Mouse (Mus musculus): ENCODE measurements around the gene Gstp2. TPM values are rescaled to one million over a fixed set of nuclear protein-coding genes. Genes with fewer than 3 reads are reported as not detected.
A peak's percentile ranks its signal among the peaks of the same experiment; 100 is the strongest.

Gstp2 gene
- polyA plus RNA-seq, 1 experiment from 2014 or later, result 5.5 TPM

- H3K36me3 ChIP-seq (ENCODE audit: control insufficient read depth, insufficient read depth, low read length), result no peaks in the 10 kb centered on the region
- H3K9ac ChIP-seq (ENCODE audit: low read depth, low read length), result no peak overlapping the region
- no peaks in the 10 kb centered on the region for H3K9me3 ChIP-seq (ENCODE audit: control insufficient read depth, low read length)
- no peak overlapping the region for H3K4me3 ChIP-seq (ENCODE audit: low read depth, low read length)
- peaks cover 17% of the 10 kb centered on the region for H3K4me1 ChIP-seq (replicated peaks; ENCODE audit: control insufficient read depth, insufficient read depth, low read length)
- no peak overlapping the region for H3K27ac ChIP-seq (ENCODE audit: low read depth, low read length)
- ATAC-seq (replicated peaks; ENCODE audit: low FRiP score), result no peak
- WGBS, result 72% methylated on average over 8 of the region's 8 CpGs
- DNase-seq (ENCODE audit: low spot score), result no peak
- no peak overlapping the region for H3K4me2 ChIP-seq
- no peaks in the 10 kb centered on the region for H3K27me3 ChIP-seq (replicated peaks; ENCODE audit: control insufficient read depth, insufficient read depth, low read length)
Observed at GRCm38 (mm10) chr19:3998335-3998734, 47.5 kb downstream of the Gstp2 start.

DNA sequence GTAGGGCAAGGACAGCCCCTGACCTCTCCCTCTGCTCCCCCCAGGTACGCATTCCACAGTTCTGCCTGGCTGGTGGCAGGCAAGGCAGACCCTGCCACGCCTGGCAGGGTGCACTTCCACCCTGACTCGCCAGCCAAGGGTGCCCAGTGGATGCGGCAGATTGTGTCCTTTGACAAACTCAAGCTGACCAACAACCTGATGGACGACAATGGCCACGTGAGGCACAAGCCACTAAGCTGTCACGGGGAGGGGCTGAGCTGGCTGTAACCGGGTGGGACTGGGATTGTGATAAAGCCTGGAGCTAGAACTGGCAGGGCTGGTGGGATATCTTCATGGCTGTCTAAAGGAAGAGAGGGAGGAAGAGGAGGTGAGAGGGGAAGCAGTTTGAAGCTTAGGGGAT is 48.6 kb downstream of the Gstp2 start:
- no peak overlapping the region for H3K9ac ChIP-seq (ENCODE audit: low read depth, low read length)

DNA sequence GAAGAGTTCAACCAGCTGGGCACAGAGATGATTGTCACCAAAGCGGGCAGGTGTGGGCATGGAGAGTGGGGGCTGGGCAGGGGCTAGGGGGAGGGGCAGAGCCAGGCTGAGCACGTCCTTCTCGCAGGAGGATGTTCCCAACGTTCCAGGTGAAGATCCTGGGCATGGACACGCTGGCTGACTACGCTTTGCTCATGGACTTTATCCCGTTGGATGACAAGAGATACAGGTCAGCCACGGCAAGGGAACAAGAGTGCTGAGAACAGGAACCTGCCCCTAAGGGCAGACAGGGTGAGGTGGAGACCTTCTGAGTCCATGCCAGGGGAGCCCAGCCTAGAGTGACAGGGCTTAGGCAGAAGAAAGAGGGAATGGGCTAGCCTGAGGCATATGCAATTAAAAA is 49.1 kb downstream of the Gstp2 start:
- no peaks in the 10 kb centered on the region for H3K36me3 ChIP-seq (ENCODE audit: control insufficient read depth, insufficient read depth, low read length)
- H3K9ac ChIP-seq (ENCODE audit: low read depth, low read length), result no peak overlapping the region
- peaks cover 17% of the 10 kb centered on the region for H3K4me1 ChIP-seq (replicated peaks; ENCODE audit: control insufficient read depth, insufficient read depth, low read length)
- 75% methylated on average over 8 of the region's 8 CpGs for WGBS
- H3K4me3 ChIP-seq (ENCODE audit: low read depth, low read length), result no peak overlapping the region
- no peaks in the 10 kb centered on the region for H3K9me3 ChIP-seq (ENCODE audit: control insufficient read depth, low read length)
- no peak overlapping the region for H3K4me2 ChIP-seq
- H3K27ac ChIP-seq (ENCODE audit: low read depth, low read length), result no peak overlapping the region
- no peak for ATAC-seq (replicated peaks; ENCODE audit: low FRiP score)
- no peak for DNase-seq (ENCODE audit: low spot score)
- H3K27me3 ChIP-seq (replicated peaks; ENCODE audit: control insufficient read depth, insufficient read depth, low read length), result no peaks in the 10 kb centered on the region

More for the DNA sequence above, 48.6 kb downstream of the Gstp2 start:
- Histone ChIP-seq H3K4me3 (ENCODE audit: low read depth, low read length) (no peak overlapping the region), H3K36me3 (ENCODE audit: control insufficient read depth, insufficient read depth, low read length) (no peaks in the 10 kb centered on the region), H3K4me2 (no peak overlapping the region), H3K9me3 (ENCODE audit: control insufficient read depth, low read length) (no peaks in the 10 kb centered on the region), H3K4me1 (replicated peaks; ENCODE audit: control insufficient read depth, insufficient read depth, low read length) (peaks cover 17% of the 10 kb centered on the region), H3K27me3 (replicated peaks; ENCODE audit: control insufficient read depth, insufficient read depth, low read length) (no peaks in the 10 kb centered on the region), H3K27ac (ENCODE audit: low read depth, low read length) (no peak overlapping the region)
- DNase-seq (ENCODE audit: low spot score) (no peak), ATAC-seq (replicated peaks; ENCODE audit: low FRiP score) (no peak)
- WGBS, result 49% methylated on average over 8 of the region's 8 CpGs

GRCm38 (mm10) chr19:3996106-3996505 is 49.7 kb downstream of the Gstp2 start:
- Histone ChIP-seq H3K36me3 (ENCODE audit: control insufficient read depth, insufficient read depth, low read length) (no peaks in the 10 kb centered on the region), H3K27ac (ENCODE audit: low read depth, low read length) (no peak overlapping the region), H3K27me3 (replicated peaks; ENCODE audit: control insufficient read depth, insufficient read depth, low read length) (no peaks in the 10 kb centered on the region), H3K4me1 (replicated peaks; ENCODE audit: control insufficient read depth, insufficient read depth, low read length) (peaks cover 14% of the 10 kb centered on the region), H3K9me3 (ENCODE audit: control insufficient read depth, low read length) (no peaks in the 10 kb centered on the region), H3K9ac (ENCODE audit: low read depth, low read length) (no peak overlapping the region), H3K4me2 (no peak overlapping the region), H3K4me3 (ENCODE audit: low read depth, low read length) (no peak overlapping the region)
- 69% methylated on average over 7 of the region's 7 CpGs for WGBS
- no peak for ATAC-seq (replicated peaks; ENCODE audit: low FRiP score)
- no peak for DNase-seq (ENCODE audit: low spot score)

DNA sequence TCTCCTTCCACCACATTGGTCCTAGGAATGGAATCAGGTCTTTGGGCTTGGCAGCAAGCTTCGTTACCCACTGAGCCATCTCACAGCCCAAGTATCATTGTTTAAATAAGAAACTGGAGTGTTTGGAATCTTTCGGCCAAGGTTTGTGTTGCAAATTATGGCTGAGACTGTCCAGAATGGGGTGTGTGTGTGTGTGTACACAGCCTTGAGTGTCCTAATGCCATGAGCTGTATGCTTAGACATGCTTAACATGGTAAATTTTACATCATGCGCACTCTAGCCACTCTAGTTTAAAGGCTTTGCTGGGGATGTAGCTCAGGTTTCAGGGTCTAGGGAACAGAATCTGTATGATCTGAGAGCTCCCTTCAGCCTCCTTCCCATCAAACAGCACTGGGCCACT is 50.3 kb downstream of the Gstp2 start:
- no peak overlapping the region for H3K4me2 ChIP-seq
- 86% methylated on average over 3 of the region's 3 CpGs for WGBS

GRCm38 (mm10) chr19:3994932-3995331 is 50.9 kb downstream of the Gstp2 start:
- 61% methylated on average over 6 of the region's 6 CpGs for WGBS

More for the DNA sequence above, 50.3 kb downstream of the Gstp2 start:
- H3K36me3 ChIP-seq (ENCODE audit: control insufficient read depth, insufficient read depth, low read length), result no peaks in the 10 kb centered on the region
- H3K4me3 ChIP-seq (ENCODE audit: low read depth, low read length), result no peak overlapping the region
- no peak for ATAC-seq (replicated peaks; ENCODE audit: low FRiP score)
- peaks cover 12% of the 10 kb centered on the region for H3K4me1 ChIP-seq (replicated peaks; ENCODE audit: control insufficient read depth, insufficient read depth, low read length)
- no peaks in the 10 kb centered on the region for H3K9me3 ChIP-seq (ENCODE audit: control insufficient read depth, low read length)
- H3K27me3 ChIP-seq (replicated peaks; ENCODE audit: control insufficient read depth, insufficient read depth, low read length), result no peaks in the 10 kb centered on the region
- no peak overlapping the region for H3K27ac ChIP-seq (ENCODE audit: low read depth, low read length)
- no peak overlapping the region for H3K9ac ChIP-seq (ENCODE audit: low read depth, low read length)
- no peak for DNase-seq (ENCODE audit: low spot score)

GRCm38 (mm10) chr19:3992416-3992815 is 53.4 kb downstream of the Gstp2 start, which contains the start of gene Tbx10:
Gene Tbx10 (plus strand): TSS chr19:3992752.
- 57% methylated on average over 5 of the region's 5 CpGs for WGBS
- H3K36me3 ChIP-seq (ENCODE audit: control insufficient read depth, insufficient read depth, low read length), result no peaks in the 10 kb centered on the region
- no peak within 1 kb of the TSS for H3K4me2 ChIP-seq
- no peak within 1 kb of the TSS for H3K9ac ChIP-seq (ENCODE audit: low read depth, low read length)
- H3K4me3 ChIP-seq (ENCODE audit: low read depth, low read length), result no peak within 1 kb of the TSS
- ATAC-seq (replicated peaks; ENCODE audit: low FRiP score) (no peak), DNase-seq (ENCODE audit: low spot score) (no peak)
- H3K4me1 ChIP-seq (replicated peaks; ENCODE audit: control insufficient read depth, insufficient read depth, low read length), result 0 out of 2 replicates have a peak, but pooled peaks cover 4% of the 10 kb centered on the region
- no peaks in the 10 kb centered on the region for H3K27me3 ChIP-seq (replicated peaks; ENCODE audit: control insufficient read depth, insufficient read depth, low read length)
- H3K9me3 ChIP-seq (ENCODE audit: control insufficient read depth, low read length), result no peaks in the 10 kb centered on the region
- no peak within 1 kb of the TSS for H3K27ac ChIP-seq (ENCODE audit: low read depth, low read length)

More at GRCm38 (mm10) chr19:3994932-3995331, 50.9 kb downstream of the Gstp2 start:
- Histone ChIP-seq H3K27ac (ENCODE audit: low read depth, low read length) (0 out of 2 replicates have a peak overlapping the region, but pooled peaks have one; percentile 6), H3K9ac (ENCODE audit: low read depth, low read length) (no peak overlapping the region), H3K27me3 (replicated peaks; ENCODE audit: control insufficient read depth, insufficient read depth, low read length) (no peaks in the 10 kb centered on the region), H3K36me3 (ENCODE audit: control insufficient read depth, insufficient read depth, low read length) (no peaks in the 10 kb centered on the region), H3K9me3 (ENCODE audit: control insufficient read depth, low read length) (no peaks in the 10 kb centered on the region), H3K4me2 (no peak overlapping the region), H3K4me1 (replicated peaks; ENCODE audit: control insufficient read depth, insufficient read depth, low read length) (peaks cover 12% of the 10 kb centered on the region), H3K4me3 (ENCODE audit: low read depth, low read length) (no peak overlapping the region)
- DNase-seq (ENCODE audit: low spot score) (no peak), ATAC-seq (replicated peaks; ENCODE audit: low FRiP score) (no peak)

GRCm38 (mm10) chr19:3991966-3992365 is 53.9 kb downstream of the Gstp2 start:
- Histone ChIP-seq H3K4me2 (no peak overlapping the region), H3K27me3 (replicated peaks; ENCODE audit: control insufficient read depth, insufficient read depth, low read length) (no peaks in the 10 kb centered on the region), H3K27ac (ENCODE audit: low read depth, low read length) (no peak overlapping the region), H3K36me3 (ENCODE audit: control insufficient read depth, insufficient read depth, low read length) (no peaks in the 10 kb centered on the region), H3K9me3 (ENCODE audit: control insufficient read depth, low read length) (no peaks in the 10 kb centered on the region), H3K4me1 (replicated peaks; ENCODE audit: control insufficient read depth, insufficient read depth, low read length) (peaks cover 6% of the 10 kb centered on the region; the same call in 1 of the 2 replicates), H3K4me3 (ENCODE audit: low read depth, low read length) (no peak overlapping the region), H3K9ac (ENCODE audit: low read depth, low read length) (no peak overlapping the region)
- WGBS, result 82% methylated on average over 3 of the region's 3 CpGs
- DNase-seq (ENCODE audit: low spot score) (no peak), ATAC-seq (replicated peaks; ENCODE audit: low FRiP score) (no peak)

DNA sequence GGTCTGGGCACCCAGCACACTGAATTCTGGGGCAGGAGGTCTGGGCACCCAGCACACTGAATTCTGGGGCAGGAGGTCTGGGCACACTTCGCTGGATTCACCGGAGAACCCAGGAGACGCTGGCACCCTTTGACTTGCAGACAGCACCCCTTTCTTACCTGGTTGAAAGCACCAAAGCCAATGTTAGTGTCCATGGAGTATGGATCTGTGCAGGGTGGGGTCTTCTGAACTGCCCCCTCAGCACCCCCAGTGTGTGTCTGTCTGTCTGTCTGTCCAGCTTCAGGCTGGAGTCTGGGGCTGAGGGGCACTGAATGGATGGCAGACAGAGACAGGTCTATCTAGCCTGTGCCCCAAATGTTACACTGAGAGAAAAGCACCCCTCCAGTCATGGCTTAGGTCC is 54.3 kb downstream of the Gstp2 start:
- no peak for DNase-seq (ENCODE audit: low spot score)
- peaks cover 10% of the 10 kb centered on the region for H3K4me1 ChIP-seq (replicated peaks; ENCODE audit: control insufficient read depth, insufficient read depth, low read length)
- H3K4me3 ChIP-seq (ENCODE audit: low read depth, low read length), result no peak overlapping the region
- ATAC-seq (replicated peaks; ENCODE audit: low FRiP score), result no peak
- H3K4me2 ChIP-seq, result no peak overlapping the region
- H3K27me3 ChIP-seq (replicated peaks; ENCODE audit: control insufficient read depth, insufficient read depth, low read length), result no peaks in the 10 kb centered on the region
- H3K36me3 ChIP-seq (ENCODE audit: control insufficient read depth, insufficient read depth, low read length), result no peaks in the 10 kb centered on the region
- H3K27ac ChIP-seq (ENCODE audit: low read depth, low read length), result no peak overlapping the region
- H3K9ac ChIP-seq (ENCODE audit: low read depth, low read length), result no peak overlapping the region
- WGBS, result 89% methylated on average over 3 of the region's 3 CpGs
- H3K9me3 ChIP-seq (ENCODE audit: control insufficient read depth, low read length), result no peaks in the 10 kb centered on the region
